ENCODE assay signal across 25 mouse cellular contexts in genomic region chr17:10366577-10366976, GRCm38 (mm10). TPM values are rescaled to one million over a fixed set of nuclear protein-coding genes. Genes with fewer than 3 reads are reported as not detected.
DNase-seq lines count a peak whose midpoint lies in the region; ATAC-seq and TF ChIP-seq lines count a peak whose summit lies in the region.
"Had no signal": no experiment of that assay in that cellular context is flagged by ENCODE, and none has a peak within 500 bp of the region (broad histone marks: within the 10 kb centered on the region; RNA-seq: fewer than 3 reads in every experiment).

No protein-coding gene starts in this region.

- WGBS in heart, embryonic 13.5 days: 54% methylated on average over 4 of the region's 4 CpGs
- WGBS in kidney, embryonic 15.5 days: 83% methylated on average over 4 of the region's 4 CpGs
- 86% methylated on average over 4 of the region's 4 CpGs for WGBS in midbrain, embryonic 15.5 days

- TF ChIP-seq CTCF in ES-Bruce4 (IDR thresholded peaks at IDR 0.05; ENCODE audit: low read depth, low read length): no peak

- TF ChIP-seq EP300 in ES-Bruce4 (IDR thresholded peaks at IDR 0.05; ENCODE audit: insufficient read depth, low read depth, low read length): peak; percentile 94

- no peaks in the 10 kb centered on the region for H3K9me3 ChIP-seq in heart, embryonic 13.5 days
- H3K9me3 ChIP-seq in kidney, embryonic 15.5 days (replicated peaks): no peaks in the 10 kb centered on the region
- H3K9me3 ChIP-seq in ES-Bruce4 (replicated peaks; ENCODE audit: control insufficient read depth, insufficient read depth, low read length, poor library complexity, severe bottlenecking): no peaks in the 10 kb centered on the region
- no peaks in the 10 kb centered on the region for H3K9me3 ChIP-seq in midbrain, embryonic 15.5 days
- H3K9me3 ChIP-seq: forebrain, embryonic 10.5 days; hindbrain, embryonic 15.5 days; intestine, embryonic 15.5 days; limb, embryonic 15.5 days; liver, embryonic 15.5 days; stomach, embryonic 15.5 days had no signal

- H3K4me3 ChIP-seq in heart, embryonic 13.5 days: no peak overlapping the region
- no peak overlapping the region for H3K4me3 ChIP-seq in kidney, embryonic 15.5 days (replicated peaks)
- no peak overlapping the region for H3K4me3 ChIP-seq in ES-Bruce4 (ENCODE audit: low read depth, low read length)
- H3K4me3 ChIP-seq in midbrain, embryonic 15.5 days: no peak overlapping the region
- H3K4me3 ChIP-seq: forebrain, embryonic 10.5 days; hindbrain, embryonic 15.5 days; intestine, embryonic 15.5 days; limb, embryonic 15.5 days; liver, embryonic 15.5 days; megakaryocyte, embryonic 14.5 days; myocyte; stomach, embryonic 15.5 days had no signal

- DNase-seq in heart, adult 18-20 months: no peak
- no peak for DNase-seq in kidney, adult 9 months
- DNase-seq in ZHBTc4 (ENCODE audit: low read depth, low spot score): peak; percentile 83
- DNase-seq: adrenal gland, postnatal 14 days; B cell, adult 2 months; cerebellum, adult 11 months; cerebellum, postnatal 10 days; forebrain, postnatal 0 days; lung, postnatal 14 days; midbrain, embryonic 14.5 days; thymus, adult 2 months had no signal

- no peak overlapping the region for H3K9ac ChIP-seq in heart, embryonic 13.5 days
- H3K9ac ChIP-seq in kidney, embryonic 15.5 days: no peak overlapping the region
- H3K9ac ChIP-seq in ES-Bruce4 (ENCODE audit: low read depth, poor library complexity, severe bottlenecking): no peak overlapping the region
- no peak overlapping the region for H3K9ac ChIP-seq in midbrain, embryonic 15.5 days
- H3K9ac ChIP-seq: forebrain, postnatal 0 days; hindbrain, embryonic 15.5 days; intestine, embryonic 15.5 days; limb, embryonic 15.5 days; liver, embryonic 15.5 days; stomach, embryonic 15.5 days had no signal

- H3K4me1 ChIP-seq in heart, embryonic 13.5 days: peaks cover 70% of the 10 kb centered on the region
- H3K4me1 ChIP-seq in kidney, embryonic 15.5 days: no peaks in the 10 kb centered on the region
- H3K4me1 ChIP-seq in ES-Bruce4 (ENCODE audit: control insufficient read depth, insufficient read depth, low read length): no peaks in the 10 kb centered on the region
- H3K4me1 ChIP-seq in midbrain, embryonic 15.5 days: peaks cover 9% of the 10 kb centered on the region; the same call in 1 of the 2 replicates
- H3K4me1 ChIP-seq: liver, embryonic 15.5 days; stomach, embryonic 15.5 days had no signal

- H3K27me3 ChIP-seq in heart, embryonic 13.5 days (replicated peaks): no peaks in the 10 kb centered on the region
- H3K27me3 ChIP-seq in kidney, embryonic 15.5 days: no peaks in the 10 kb centered on the region
- H3K27me3 ChIP-seq in ES-Bruce4 (ENCODE audit: control insufficient read depth, insufficient read depth, low read length, poor library complexity, severe bottlenecking): no peaks in the 10 kb centered on the region
- no peaks in the 10 kb centered on the region for H3K27me3 ChIP-seq in midbrain, embryonic 15.5 days (replicated peaks)
- H3K27me3 ChIP-seq: hindbrain, embryonic 15.5 days; intestine, embryonic 15.5 days; limb, embryonic 15.5 days; liver, embryonic 15.5 days; megakaryocyte, embryonic 14.5 days; Patski; stomach, embryonic 15.5 days had no signal

- TF ChIP-seq POLR2A in ES-Bruce4 (IDR thresholded peaks at IDR 0.05; ENCODE audit: insufficient read depth, low read length): no peak

- no peak overlapping the region for H3K4me2 ChIP-seq in heart, embryonic 13.5 days
- H3K4me2 ChIP-seq in kidney, embryonic 15.5 days: no peak overlapping the region
- no peak overlapping the region for H3K4me2 ChIP-seq in midbrain, embryonic 15.5 days
- H3K4me2 ChIP-seq: hindbrain, embryonic 15.5 days; intestine, embryonic 15.5 days; limb, embryonic 15.5 days; liver, embryonic 15.5 days; stomach, embryonic 15.5 days had no signal

- peak overlapping the region; percentile 50 for H3K27ac ChIP-seq in heart, embryonic 13.5 days (replicated peaks)
- H3K27ac ChIP-seq in kidney, embryonic 15.5 days: 0 out of 2 replicates have a peak overlapping the region, but pooled peaks have one; percentile 35
- peak overlapping the region; percentile 78 for H3K27ac ChIP-seq in ES-Bruce4 (ENCODE audit: insufficient read depth, low read length)
- no peak overlapping the region for H3K27ac ChIP-seq in midbrain, embryonic 15.5 days
- H3K27ac ChIP-seq: forebrain, embryonic 10.5 days; hindbrain, embryonic 15.5 days; intestine, embryonic 15.5 days; kidney, postnatal 0 days; limb, embryonic 15.5 days; liver, embryonic 15.5 days; stomach, embryonic 15.5 days had no signal

- H3K36me3 ChIP-seq in heart, embryonic 13.5 days: no peaks in the 10 kb centered on the region
- H3K36me3 ChIP-seq in kidney, embryonic 15.5 days: no peaks in the 10 kb centered on the region
- no peaks in the 10 kb centered on the region for H3K36me3 ChIP-seq in ES-Bruce4 (ENCODE audit: control insufficient read depth, insufficient read depth, low read length, poor library complexity, severe bottlenecking)
- H3K36me3 ChIP-seq in midbrain, embryonic 15.5 days (replicated peaks): no peaks in the 10 kb centered on the region
- H3K36me3 ChIP-seq: forebrain, embryonic 10.5 days; hindbrain, embryonic 15.5 days; intestine, embryonic 15.5 days; limb, embryonic 15.5 days; liver, embryonic 15.5 days; stomach, embryonic 15.5 days had no signal

- no peak for ATAC-seq in heart, embryonic 13.5 days (ENCODE audit: extremely low read depth, insufficient number of reproducible peaks, low FRiP score, low TSS enrichment)
- no peak for ATAC-seq in kidney, embryonic 15.5 days (replicated peaks; ENCODE audit: low FRiP score)
- no peak for ATAC-seq in midbrain, embryonic 15.5 days (replicated peaks)
- ATAC-seq: forebrain, postnatal 0 days; intestine, embryonic 15.5 days; Patski had no signal

RNA-seq across cellular contexts. Expression of gene Qk, which starts 46.9 kb away (rescaled TPM):
- polyA plus RNA-seq in heart, embryonic 13.5 days (2015; fragmentation: Nextera tagmentation; extraction: Ambion mirVana): 32.9 and 37.0 TPM in 2 replicates
- 100 to 1,000 TPM; 490 to 493 TPM for total RNA-seq in heart, adult 18-20 months (2021)
- 23.2 and 25.6 TPM in 2 replicates for polyA plus RNA-seq in kidney, embryonic 15.5 days (2015; fragmentation: Nextera tagmentation; extraction: Ambion mirVana)
- polyA plus RNA-seq in ES-Bruce4 (2011; ENCODE audit: insufficient read depth, insufficient read length, low read depth, missing spikeins): 240 and 252 TPM in 2 replicates
- 34.5 and 39.0 TPM in 2 replicates for polyA plus RNA-seq in midbrain, embryonic 15.5 days (2015; fragmentation: Nextera tagmentation; extraction: Ambion mirVana)
